Mouse (Mus musculus) heart, embryonic 12.5 days (tissue): ENCODE measurements around the gene Enkd1. TPM values are rescaled to one million over a fixed set of nuclear protein-coding genes. Genes with fewer than 3 reads are reported as not detected.

Source experiments
- ATAC-seq: fragments of 200-750 bp; cut with Nextera tagmentation; 2 replicates; pipeline ENCODE4 v1.8.0; 2017; ENCODE audit warnings: moderate TSS enrichment, moderate library complexity; ENCODE audit not compliant: insufficient number of reproducible peaks, low FRiP score
- H3K27ac ChIP-seq: fragments of 300-500 bp; sonication (generic); 2 replicates; pipeline ENCODE4 v1.5.1; 2016; ENCODE audit warnings: mild to moderate bottlenecking, moderate library complexity; ENCODE audit not compliant: poor library complexity, severe bottlenecking
- H3K27me3 ChIP-seq: fragments of 300-500 bp; sonication (generic); replicated peaks from 2 replicates; pipeline ENCODE4 v1.6.1; 2016; ENCODE audit warnings: mild to moderate bottlenecking, moderate library complexity
- H3K36me3 ChIP-seq: fragments of 300-500 bp; sonication (generic); 2 replicates; pipeline ENCODE4 v1.6.1; 2016; ENCODE audit warnings: mild to moderate bottlenecking, moderate library complexity
- H3K4me1 ChIP-seq: fragments of 300-500 bp; sonication (generic); replicated peaks from 2 replicates; pipeline ENCODE4 v1.6.1; 2016; ENCODE audit warnings: mild to moderate bottlenecking
- H3K4me2 ChIP-seq: fragments of 300-500 bp; sonication (generic); 2 replicates; pipeline ENCODE4 v1.6.1; 2016; ENCODE audit warnings: mild to moderate bottlenecking, moderate library complexity
- H3K4me3 ChIP-seq: fragments of 300-500 bp; sonication (generic); 2 replicates; pipeline ENCODE4 v1.5.1; 2016; ENCODE audit warnings: mild to moderate bottlenecking
- H3K9ac ChIP-seq: fragments of 300-500 bp; sonication (generic); 2 replicates; pipeline ENCODE4 v1.6.1; 2016; ENCODE audit warnings: mild to moderate bottlenecking, moderate library complexity
- H3K9me3 ChIP-seq: fragments of 300-500 bp; sonication (generic); replicated peaks from 2 replicates; pipeline ENCODE4 v1.6.1; 2016; ENCODE audit warnings: mild to moderate bottlenecking, moderate library complexity
- WGBS: fragments of 180-500 bp; shearing (Covaris S2); methylation state at CpG from one replicate; pipeline ENCODE4 v1.1.7; 2016; 5-methylcytosine and 5-hydroxymethylcytosine counted together
- polyA plus RNA-seq: library from polyadenylated mRNA; unstranded; fragments of >200 nt; fragmentation: Nextera tagmentation; extraction: Ambion mirVana; gene quantifications from 2 replicates; pipeline ENCODE4 v1.2.1, GENCODE M21; 2016

Enkd1 gene
- 13.5 and 14.5 TPM in 2 replicates for polyA plus RNA-seq

GRCm38 (mm10) chr8:105707498-105708403, at the start of gene Enkd1, which contains the start of gene 4933405L10Rik:
Gene Enkd1 (minus strand): TSS chr8:105708210.
Gene 4933405L10Rik (plus strand): TSS chr8:105707655.
- no peaks in the 10 kb centered on the region for H3K27me3 ChIP-seq
- no peak within 1 kb of the TSS for H3K27ac ChIP-seq
- peak within 1 kb of the TSS; percentile 74 for H3K4me3 ChIP-seq
- H3K4me1 ChIP-seq = peaks cover 9% of the 10 kb centered on the region
- peaks cover 18% of the 10 kb centered on the region for H3K36me3 ChIP-seq
- peak within 1 kb of the TSS; percentile 98 for H3K4me2 ChIP-seq
- no peaks in the 10 kb centered on the region for H3K9me3 ChIP-seq
- peak; percentile 80 for ATAC-seq
- peak within 1 kb of the TSS; percentile 81 for H3K9ac ChIP-seq
- WGBS = 1% methylated on average over 55 of the region's 55 CpGs

DNA sequence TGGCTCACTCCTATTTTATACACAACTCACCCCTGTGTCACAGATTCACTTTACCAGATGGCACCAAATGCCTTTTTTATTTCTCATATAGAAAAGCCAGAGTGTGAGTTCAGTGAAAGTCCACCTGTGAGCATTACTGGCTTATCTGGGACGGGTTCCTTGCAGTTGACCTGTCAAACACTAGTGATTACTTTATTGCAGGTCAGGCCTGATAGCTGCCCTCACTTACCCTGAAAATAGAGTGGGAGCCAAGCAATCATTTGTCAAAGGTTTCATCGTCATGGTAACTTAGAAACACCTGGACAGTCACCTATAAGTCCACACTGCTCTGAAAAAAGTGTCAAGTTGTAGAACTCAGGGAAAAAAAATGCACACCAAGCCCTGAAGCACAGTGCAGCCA, 46.7 kb upstream of the Enkd1 start:
- Histone ChIP-seq H3K9me3 (no peaks in the 10 kb centered on the region), H3K27ac (no peak overlapping the region), H3K4me2 (no peak overlapping the region), H3K4me1 (peaks cover 26% of the 10 kb centered on the region), H3K36me3 (no peaks in the 10 kb centered on the region), H3K9ac (no peak overlapping the region), H3K27me3 (no peaks in the 10 kb centered on the region), H3K4me3 (no peak overlapping the region)
- WGBS = 61% methylated on average over 2 of the region's 2 CpGs
- no peak for ATAC-seq

DNA sequence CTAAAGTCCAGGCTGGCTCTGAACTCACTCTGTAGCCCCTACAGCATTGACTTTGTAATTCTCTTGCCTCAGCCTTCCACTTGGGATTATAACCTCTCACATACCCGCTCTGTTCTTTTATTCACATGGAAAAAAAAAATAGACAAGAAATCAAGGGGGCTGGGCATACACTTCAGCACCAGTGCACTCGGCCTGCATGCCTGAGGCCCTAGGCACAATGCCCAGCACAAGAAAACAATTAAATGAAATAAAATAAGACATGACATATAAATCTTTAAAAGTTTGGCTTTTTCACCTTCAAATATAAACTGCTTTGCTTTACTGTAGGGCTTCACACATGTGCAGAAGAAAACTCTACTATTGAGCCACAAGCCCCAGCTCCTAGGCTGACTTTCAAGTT, 45.9 kb upstream of the Enkd1 start:
- Histone ChIP-seq H3K4me3 (no peak overlapping the region), H3K4me2 (no peak overlapping the region), H3K4me1 (peaks cover 28% of the 10 kb centered on the region), H3K27me3 (no peaks in the 10 kb centered on the region), H3K9me3 (no peaks in the 10 kb centered on the region), H3K36me3 (no peaks in the 10 kb centered on the region), H3K9ac (no peak overlapping the region), H3K27ac (no peak overlapping the region)
- ATAC-seq = no peak
- 71% methylated on average over 2 of the region's 2 CpGs for WGBS

- 6% methylated on average over 11 of the region's 11 CpGs for WGBS
- H3K36me3 ChIP-seq = 0 out of 2 replicates have a peak, but pooled peaks cover 3% of the 10 kb centered on the region
- no peaks in the 10 kb centered on the region for H3K9me3 ChIP-seq
- no peaks in the 10 kb centered on the region for H3K27me3 ChIP-seq
- H3K9ac ChIP-seq = 0 out of 2 replicates have a peak overlapping the region, but pooled peaks have one; percentile 2
- H3K4me3 ChIP-seq = peak overlapping the region; percentile 17; the same call in 1 of the 2 replicates
- H3K27ac ChIP-seq = peak overlapping the region; percentile 63
- H3K4me2 ChIP-seq = peak overlapping the region; percentile 54
- peak; percentile 69 for ATAC-seq
- peaks cover 29% of the 10 kb centered on the region for H3K4me1 ChIP-seq
These were observed 42.6 kb upstream of the Enkd1 start for GRCm38 (mm10) chr8:105750606-105751005.

GRCm38 (mm10) chr8:105743301-105743700, 35.3 kb upstream of the Enkd1 start:
- Histone ChIP-seq H3K9ac (no peak overlapping the region), H3K36me3 (0 out of 2 replicates have a peak, but pooled peaks cover 3% of the 10 kb centered on the region), H3K4me2 (no peak overlapping the region), H3K4me3 (no peak overlapping the region), H3K9me3 (no peaks in the 10 kb centered on the region), H3K27ac (no peak overlapping the region), H3K4me1 (peaks cover 18% of the 10 kb centered on the region), H3K27me3 (no peaks in the 10 kb centered on the region)
- 74% methylated on average over 4 of the region's 4 CpGs for WGBS
- ATAC-seq = no peak

- Histone ChIP-seq H3K4me1 (0 out of 2 replicates have a peak, but pooled peaks cover 8% of the 10 kb centered on the region), H3K27me3 (no peaks in the 10 kb centered on the region), H3K9me3 (no peaks in the 10 kb centered on the region), H3K4me2 (no peak overlapping the region), H3K27ac (no peak overlapping the region), H3K4me3 (no peak overlapping the region), H3K9ac (no peak overlapping the region), H3K36me3 (no peaks in the 10 kb centered on the region)
- ATAC-seq = no peak
- 85% methylated on average over 5 of the region's 5 CpGs for WGBS
These were observed 31.2 kb upstream of the Enkd1 start for GRCm38 (mm10) chr8:105739216-105739615.

DNA sequence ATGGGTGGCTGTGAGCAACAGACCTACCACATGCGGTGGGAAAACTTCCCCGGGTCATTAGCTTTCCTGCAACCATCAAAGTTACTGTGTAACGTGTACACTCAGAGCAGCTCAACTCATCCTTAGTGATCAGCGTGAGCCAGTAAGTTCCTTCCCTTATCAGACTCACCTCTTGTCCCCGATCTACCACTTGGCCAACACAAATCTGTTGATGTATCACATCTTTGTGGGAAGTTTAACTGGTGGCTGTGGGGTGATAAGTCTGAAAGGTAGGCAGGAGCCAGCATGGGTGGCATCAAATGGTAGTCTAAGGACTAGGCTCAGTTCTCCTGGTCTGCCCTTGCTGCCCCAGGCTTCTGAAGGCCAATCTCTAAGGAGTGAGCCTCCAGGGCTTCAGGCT, 24.2 kb upstream of the Enkd1 start:
- Histone ChIP-seq H3K27ac (no peak overlapping the region), H3K9ac (no peak overlapping the region), H3K4me3 (no peak overlapping the region), H3K27me3 (no peaks in the 10 kb centered on the region), H3K4me1 (peaks cover 7% of the 10 kb centered on the region; the same call in 1 of the 2 replicates), H3K36me3 (peaks cover 11% of the 10 kb centered on the region), H3K9me3 (no peaks in the 10 kb centered on the region), H3K4me2 (no peak overlapping the region)
- ATAC-seq = no peak
- WGBS = 86% methylated on average over 5 of the region's 5 CpGs

- Histone ChIP-seq H3K4me3 (no peak overlapping the region), H3K27me3 (no peaks in the 10 kb centered on the region), H3K9me3 (no peaks in the 10 kb centered on the region), H3K4me1 (peaks cover 7% of the 10 kb centered on the region; the same call in 1 of the 2 replicates), H3K4me2 (no peak overlapping the region), H3K27ac (peak overlapping the region; percentile 71), H3K36me3 (peaks cover 36% of the 10 kb centered on the region), H3K9ac (0 out of 2 replicates have a peak overlapping the region, but pooled peaks have one; percentile 25)
- ATAC-seq = peak; percentile 87
- WGBS = 68% methylated on average over 18 of the region's 18 CpGs
These were observed 19.6 kb upstream of the Enkd1 start for GRCm38 (mm10) chr8:105727397-105728124.

DNA sequence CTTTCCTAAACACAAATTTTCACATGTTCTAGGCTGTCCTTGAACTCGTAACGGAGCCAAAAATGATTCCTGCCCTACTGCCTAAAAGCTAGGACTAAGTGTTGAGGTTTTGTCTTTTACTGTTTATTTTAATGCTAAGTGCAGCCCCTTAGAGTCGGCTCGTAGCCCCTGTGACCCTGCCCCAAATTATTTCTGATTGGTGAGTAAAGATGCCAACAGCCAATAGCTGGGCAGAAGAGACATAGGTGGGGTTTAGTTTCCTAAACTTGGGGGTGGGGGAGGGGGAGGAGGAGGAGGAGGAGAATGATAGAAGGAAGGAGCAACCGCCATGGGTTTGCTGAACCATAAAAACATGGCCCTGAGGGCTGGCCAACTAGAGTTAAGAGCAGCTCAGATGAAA, 17.7 kb upstream of the Enkd1 start:
- Histone ChIP-seq H3K9ac (no peak overlapping the region), H3K9me3 (no peaks in the 10 kb centered on the region), H3K4me3 (no peak overlapping the region), H3K4me2 (no peak overlapping the region), H3K27me3 (no peaks in the 10 kb centered on the region), H3K27ac (no peak overlapping the region), H3K4me1 (peaks cover 7% of the 10 kb centered on the region; the same call in 1 of the 2 replicates), H3K36me3 (peaks cover 32% of the 10 kb centered on the region)
- ATAC-seq = no peak
- 70% methylated on average over 5 of the region's 5 CpGs for WGBS

GRCm38 (mm10) chr8:105722861-105723260, 14.9 kb upstream of the Enkd1 start:
- H3K27ac ChIP-seq = no peak overlapping the region
- H3K4me2 ChIP-seq = no peak overlapping the region
- H3K27me3 ChIP-seq = no peaks in the 10 kb centered on the region
- H3K9ac ChIP-seq = no peak overlapping the region
- ATAC-seq = no peak
- H3K9me3 ChIP-seq = no peaks in the 10 kb centered on the region
- peaks cover 4% of the 10 kb centered on the region; the same call in 1 of the 2 replicates for H3K4me1 ChIP-seq
- H3K36me3 ChIP-seq = peaks cover 31% of the 10 kb centered on the region
- WGBS = 82% methylated on average over 9 of the region's 9 CpGs
- no peak overlapping the region for H3K4me3 ChIP-seq

DNA sequence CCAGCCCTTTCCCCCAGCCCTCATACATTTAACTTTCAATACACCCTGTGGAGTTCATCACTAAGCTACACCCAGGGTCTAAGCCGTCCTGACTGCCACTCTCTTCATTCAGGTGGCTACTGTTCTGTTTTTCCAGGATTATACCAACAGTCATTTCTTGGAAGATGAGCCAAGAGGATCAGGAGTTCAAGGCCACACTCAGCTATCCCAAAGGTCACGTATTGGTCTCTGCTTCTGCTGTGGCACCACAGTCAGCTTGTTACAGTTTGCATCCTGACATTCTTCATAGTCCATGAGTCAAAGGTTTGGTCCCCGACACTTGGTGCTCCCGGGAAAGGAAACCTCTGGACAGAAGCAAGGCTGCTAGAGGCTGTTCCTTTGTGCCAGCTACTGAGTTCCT, 11.6 kb upstream of the Enkd1 start:
- peaks cover 19% of the 10 kb centered on the region for H3K36me3 ChIP-seq
- H3K27ac ChIP-seq = no peak overlapping the region
- ATAC-seq = no peak
- 84% methylated on average over 4 of the region's 4 CpGs for WGBS
- no peaks in the 10 kb centered on the region for H3K4me1 ChIP-seq
- no peaks in the 10 kb centered on the region for H3K27me3 ChIP-seq
- H3K4me2 ChIP-seq = no peak overlapping the region
- H3K9ac ChIP-seq = no peak overlapping the region
- no peak overlapping the region for H3K4me3 ChIP-seq
- no peaks in the 10 kb centered on the region for H3K9me3 ChIP-seq
